Mouse (Mus musculus) erythroblast, embryonic 14.5 days (primary cell): ENCODE measurements around the gene Slc25a30.

ENCODE experiments used
- GATA1 ChIP-seq: IDR thresholded peaks from 2 replicates; pipeline ENCODE4 v1.6.1; 2012; ENCODE audit warnings: low read length, inconsistent platforms, mixed read lengths
- TAL1 ChIP-seq: IDR thresholded peaks from 3 replicates; pipeline ENCODE4 v1.6.1; 2012; ENCODE audit warnings: low read length, inconsistent platforms, mixed read lengths

DNA sequence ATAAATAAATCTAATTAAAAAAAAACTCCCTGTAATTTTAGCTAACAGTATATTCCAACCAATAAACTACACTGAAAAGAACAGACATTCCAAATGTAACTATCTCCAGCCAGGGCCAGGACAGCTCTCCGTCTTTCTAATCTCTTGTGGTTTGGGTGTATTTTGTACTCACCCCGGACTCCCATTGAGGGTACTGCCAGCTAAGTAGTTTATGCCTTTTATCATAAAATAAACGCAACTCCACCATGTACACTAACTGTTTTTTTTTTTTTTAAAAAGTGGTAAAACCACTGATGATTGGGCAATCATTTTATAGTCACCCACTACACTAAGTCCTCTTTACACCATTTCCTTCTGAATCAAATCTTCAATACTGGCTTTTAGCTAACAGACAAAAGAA is 51.2 kb downstream of the Slc25a30 start:
- TF ChIP-seq GATA1 = no peak
- TF ChIP-seq TAL1 = no peak
